Mouse (Mus musculus) gastrocnemius, adult 8-10 months (tissue): Measurements from ENCODE around the gene Ptprj. TPM values are rescaled to one million over a fixed set of nuclear protein-coding genes. Genes with fewer than 3 reads are reported as not detected.
"Not testable (repeated sequence)": the region's sequence is repeated elsewhere in the genome, so short reads cannot be mapped to it uniquely, and the experiment has no call there.

Experiments used
- DNase-seq, 2 experiments: peaks; one replicate each; pipeline ENCODE4 v3.0.0; 2022; ENCODE audit warnings: low spot score in 2 of 2
- total RNA-seq, 4 experiments: library from RNA; stranded (reverse); gene quantifications; 2 replicates each; pipeline ENCODE4 v1.2.4; 2022

Ptprj gene
- total RNA-seq, 4 experiments from 2014 or later = 1.3 to 3.1 (median 2.1) TPM

DNA sequence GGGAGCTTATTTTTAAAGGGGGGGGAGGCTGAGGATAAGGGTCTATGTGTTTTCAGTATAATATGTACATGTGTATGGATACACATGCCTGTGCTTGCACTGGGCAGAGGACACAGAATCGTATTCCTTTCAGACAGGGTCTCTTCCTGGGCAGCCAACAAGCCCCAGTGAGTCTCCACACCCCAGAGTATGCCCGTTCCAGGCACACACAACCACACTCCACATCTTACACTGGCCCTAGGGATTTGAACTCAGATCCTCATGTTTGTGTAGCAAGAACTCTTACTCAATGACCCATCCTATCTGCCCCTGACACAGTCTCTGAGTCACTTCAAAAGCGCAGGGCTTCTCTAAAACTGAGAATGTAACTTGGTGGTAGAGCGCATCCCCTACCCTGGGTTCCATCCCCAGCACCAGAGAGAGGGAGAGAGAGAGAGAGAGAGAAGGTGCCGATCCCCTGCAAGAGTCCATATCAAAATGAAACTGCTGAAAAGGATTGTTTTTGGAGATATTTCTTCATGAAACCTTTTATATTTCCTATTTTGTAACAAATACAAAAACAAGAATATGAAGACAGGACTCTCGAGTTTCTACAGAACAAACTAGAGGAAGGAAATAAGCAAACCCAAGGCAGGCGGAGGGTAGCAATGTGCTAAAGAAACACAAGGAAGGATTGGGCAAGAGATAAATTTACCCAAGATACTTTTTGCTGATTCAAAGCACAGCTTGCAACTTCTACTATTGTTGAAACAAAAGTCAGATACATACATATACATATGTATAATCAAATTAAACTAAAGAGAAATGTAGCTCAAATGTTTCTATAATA, 2.8 kb downstream of the Ptprj start:
- DNase-seq = no peak

DNA sequence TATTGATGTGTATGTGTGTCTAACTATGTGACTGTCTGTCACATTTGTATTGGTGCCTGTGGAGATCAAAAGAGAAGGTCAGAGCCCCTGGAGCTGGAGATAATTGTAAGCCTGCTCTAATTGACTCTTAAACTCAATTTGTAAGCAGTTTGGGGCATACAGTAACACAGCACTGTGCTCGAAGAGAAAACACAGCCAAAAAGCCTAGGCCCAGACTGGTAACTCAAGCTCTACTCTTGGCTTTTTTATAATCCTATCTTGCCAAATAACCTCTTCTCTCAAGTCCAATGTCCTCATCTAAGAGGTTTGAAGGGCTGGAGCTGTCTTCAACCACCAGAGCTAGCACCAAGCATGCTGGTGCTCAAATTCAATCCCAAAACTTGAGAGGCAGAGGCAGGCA, 3.5 kb downstream of the Ptprj start:
- no peak for DNase-seq

DNA sequence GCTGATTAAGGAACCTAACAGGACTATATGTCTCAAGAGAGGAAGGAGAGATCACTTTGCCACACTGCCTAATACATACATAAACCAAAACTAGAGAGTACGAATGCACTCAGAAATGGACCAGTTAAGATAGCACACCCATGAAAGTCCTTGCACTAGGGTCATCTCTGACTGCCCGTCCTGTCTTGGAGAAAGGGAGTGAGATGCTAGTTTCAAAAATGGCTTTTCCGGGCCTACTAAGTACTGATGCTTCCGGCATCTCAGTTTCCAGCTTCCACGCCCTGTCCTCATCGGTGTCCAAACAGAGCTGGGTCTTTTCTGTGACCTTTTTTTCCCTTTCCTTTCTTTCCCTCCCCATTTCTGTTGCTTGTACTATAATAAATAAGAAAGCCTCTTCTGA, 4.0 kb downstream of the Ptprj start:
- DNase-seq = no peak

DNA sequence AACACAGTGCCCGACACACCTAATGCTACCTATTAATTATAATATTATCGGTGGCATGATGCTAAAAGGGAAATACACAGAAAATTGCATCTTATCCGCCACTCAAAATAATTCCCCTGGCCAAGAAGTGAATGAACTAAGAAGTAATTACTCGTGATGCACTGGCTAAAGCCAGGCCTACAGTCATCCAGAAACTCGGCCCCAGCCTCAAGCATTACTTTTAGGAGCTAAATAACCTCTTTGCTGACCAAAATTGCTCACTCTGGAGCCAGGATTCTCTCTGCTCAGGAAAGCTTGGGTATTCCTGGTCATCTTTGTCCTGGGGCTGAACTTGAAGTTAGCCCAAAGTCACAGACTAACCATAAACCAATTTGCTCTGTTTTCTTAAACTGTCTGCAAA, 4.7 kb downstream of the Ptprj start:
- no peak for DNase-seq

DNA sequence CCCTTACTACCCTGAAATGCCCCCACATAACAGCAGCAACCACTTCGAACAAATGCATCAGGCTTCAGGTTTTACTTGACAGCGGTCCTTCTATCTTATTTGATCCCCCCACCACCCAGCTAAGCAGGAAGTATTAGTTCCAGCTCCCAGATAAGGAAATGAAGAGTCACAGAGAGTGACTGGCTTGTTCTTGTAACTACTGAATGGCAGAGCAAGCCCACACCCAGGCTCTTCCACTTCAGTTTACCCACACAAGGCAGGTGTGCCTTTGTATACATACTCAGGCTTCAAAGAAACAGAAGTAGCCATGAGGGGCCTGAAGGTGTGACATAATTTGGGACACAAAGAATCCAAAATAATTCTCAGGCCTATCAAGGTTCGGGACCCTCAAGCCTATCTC, 5.3 kb downstream of the Ptprj start:
- no peak for DNase-seq

DNA sequence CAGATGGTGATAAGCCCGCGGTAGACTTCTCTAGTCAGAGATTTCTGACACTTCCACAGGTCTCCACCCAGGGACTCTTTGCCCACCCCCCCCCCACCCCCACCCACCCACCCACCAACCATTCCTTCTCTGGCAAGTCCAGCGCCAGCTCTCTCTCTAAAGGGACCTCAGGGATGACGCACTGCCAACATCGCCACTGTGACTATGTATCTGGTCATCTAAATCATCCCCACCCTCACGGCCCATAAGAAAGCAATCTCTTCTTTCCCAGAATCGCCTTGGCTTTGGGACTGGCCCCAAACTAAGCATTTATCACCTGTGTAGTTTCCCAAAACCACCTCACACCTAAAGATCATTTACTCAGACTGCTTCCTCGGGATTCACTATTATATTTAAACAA, 5.9 kb downstream of the Ptprj start:
- DNase-seq = no peak

DNA sequence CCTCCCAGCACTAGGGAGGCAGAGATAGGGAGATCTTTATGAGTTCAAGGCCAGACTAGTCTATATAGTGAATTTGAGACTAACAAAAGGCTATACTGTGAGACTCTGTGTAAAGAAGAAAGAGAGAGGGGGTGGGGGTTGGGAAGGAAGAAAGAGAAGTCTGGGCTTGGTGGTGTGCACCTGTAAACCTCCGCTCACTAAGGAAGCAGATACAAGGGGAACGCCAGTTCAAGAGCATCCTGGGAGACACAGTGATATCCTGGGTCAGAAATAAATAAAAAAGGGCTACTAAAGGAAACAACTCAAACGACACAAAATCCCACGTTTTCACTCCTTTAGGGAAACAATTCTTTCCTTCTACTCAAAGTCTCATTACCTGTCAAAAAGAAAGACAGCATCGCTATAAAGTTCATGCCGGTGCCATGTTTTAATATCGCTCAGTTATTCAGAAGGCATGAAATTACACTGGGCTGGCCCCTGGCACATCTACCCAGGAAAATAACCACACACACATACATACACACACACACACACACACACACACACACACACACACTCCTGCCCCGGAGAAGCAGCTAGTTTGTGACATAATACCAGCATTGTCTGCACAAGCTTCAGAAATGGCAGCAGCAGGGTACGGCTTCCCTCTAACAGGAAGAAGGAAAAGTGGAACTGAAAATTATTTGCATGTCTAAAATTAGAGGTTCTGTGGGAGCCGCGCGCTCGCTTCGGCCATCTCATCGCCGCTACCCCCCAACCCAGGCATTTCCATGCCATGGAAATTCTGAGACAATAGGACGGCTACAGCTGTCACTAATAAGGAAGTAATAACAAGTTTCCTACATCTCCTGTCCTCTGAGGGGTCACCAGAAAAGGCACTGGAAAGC, 6.6 kb downstream of the Ptprj start:
- DNase-seq = no peak

DNA sequence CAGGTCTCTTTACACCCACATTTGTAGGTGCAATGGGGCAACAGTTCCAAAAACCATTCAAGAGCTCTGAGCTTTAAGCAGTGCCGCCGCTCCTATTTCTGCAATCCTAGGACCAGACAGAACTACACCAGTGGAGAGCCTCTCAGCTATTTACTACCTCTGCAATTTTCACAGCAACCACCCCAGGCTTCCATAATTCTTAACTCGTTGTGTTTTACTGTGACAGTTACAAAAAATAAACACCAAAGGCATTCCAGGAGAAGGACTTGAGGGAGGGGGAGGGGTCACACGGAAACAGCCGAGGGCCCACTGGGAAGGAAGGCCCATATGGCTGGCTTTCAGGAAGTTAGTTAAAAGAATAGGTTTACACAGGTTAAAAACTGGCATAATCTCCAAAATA, 8.3 kb downstream of the Ptprj start:
- no peak for DNase-seq

DNA sequence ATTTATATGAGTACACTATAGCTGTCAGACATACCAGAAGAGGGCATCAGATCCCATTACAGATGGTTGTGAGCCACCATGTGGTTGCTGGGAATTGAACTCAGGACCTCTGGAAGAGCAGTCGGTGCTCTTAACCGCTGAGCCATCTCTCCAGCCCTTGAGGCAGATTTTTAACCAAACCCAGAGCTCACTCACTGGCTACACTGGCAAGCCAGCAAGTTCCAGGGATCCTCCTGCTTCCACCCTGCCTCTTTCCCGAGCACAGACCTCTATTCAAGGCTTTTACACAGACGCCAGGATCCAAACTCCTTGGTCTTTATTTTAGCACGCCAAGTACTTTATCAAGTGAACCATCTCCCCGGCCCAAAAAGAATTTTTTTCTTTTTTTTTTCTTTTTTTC, 9.0 kb downstream of the Ptprj start:
- DNase-seq = not testable (repeated sequence)

DNA sequence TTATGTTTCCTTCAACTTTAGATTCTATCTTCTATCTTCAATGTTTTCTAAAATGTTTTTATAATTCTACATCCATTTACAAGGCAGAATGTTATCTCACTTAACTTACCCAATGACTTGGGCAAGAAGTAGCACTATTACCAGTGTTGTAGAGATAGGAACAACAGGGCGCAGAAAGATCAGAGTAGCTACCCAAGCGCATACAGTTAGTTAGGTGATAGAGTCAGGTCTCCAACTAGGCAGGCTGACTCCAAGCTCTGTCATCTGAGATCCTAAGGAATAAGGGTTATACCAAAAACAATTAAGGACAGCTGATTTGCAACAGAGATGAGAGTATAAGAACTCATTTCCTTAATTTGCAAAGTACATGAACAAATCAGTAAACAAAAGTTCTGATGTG, 9.6 kb downstream of the Ptprj start:
- no peak for DNase-seq

DNA sequence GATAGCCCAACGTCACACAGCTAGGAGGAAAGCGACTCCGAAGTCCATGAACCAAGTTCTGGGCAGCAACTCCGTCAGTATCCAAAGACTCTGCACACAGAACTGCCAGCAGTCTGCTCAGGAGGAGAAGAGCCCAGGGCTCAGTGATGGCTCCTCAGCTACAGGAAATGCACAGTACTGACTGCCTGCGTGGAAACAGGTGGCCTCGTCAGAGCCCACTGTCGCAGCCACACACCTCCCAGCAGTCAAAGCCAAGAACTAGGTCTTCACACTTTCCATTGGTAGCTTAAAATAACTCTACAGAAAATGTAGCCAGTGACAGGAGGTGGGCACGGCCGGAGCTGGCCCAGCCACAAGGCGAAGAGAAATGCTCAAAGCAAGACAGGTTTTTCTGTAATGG, 10.2 kb downstream of the Ptprj start:
- DNase-seq = no peak

DNA sequence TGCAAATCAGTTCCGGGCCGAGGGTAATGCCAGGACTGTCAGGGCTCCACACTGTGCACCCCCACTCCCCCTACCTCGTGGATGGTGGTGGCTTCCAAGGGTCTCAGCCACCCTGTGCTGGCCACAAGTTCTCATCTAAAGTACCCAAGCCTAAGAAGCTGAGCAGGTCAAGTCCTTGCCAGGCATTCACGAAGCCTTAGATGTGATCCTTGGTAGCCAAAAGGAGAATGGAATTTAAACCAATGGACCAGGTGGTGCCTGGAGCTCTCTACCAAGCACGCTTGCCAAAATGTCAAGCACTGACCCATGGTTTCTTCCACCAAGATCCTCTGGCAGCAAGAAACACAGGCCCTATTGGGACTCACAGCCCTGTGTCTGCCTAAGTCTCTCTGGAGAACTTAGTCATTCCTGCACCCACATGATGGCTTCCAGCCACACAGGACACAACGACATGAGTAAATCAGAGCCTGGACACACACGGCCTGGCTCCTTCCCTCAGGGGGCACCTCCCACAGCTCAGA, 11.4 kb downstream of the Ptprj start:
- no peak for DNase-seq

DNA sequence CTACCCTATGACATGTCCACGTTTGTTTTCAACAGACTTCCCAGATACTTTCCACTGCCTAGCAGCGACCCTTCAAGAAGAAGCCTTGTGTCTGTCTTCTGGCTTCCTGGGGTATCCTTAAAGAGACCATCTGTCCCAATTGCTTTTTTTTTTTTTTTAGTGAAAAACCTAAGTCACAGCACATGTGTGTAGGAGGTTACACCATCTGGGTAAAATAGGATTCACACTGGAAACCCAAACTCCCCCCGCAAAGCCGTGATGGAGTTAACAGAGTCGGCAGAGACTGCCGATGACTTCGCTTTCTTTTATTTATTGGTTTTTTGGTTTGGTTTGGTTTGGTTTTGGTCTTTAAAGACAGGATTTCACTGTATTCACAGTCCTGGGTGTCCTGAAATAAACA, 12.4 kb downstream of the Ptprj start:
- no peak for DNase-seq

DNA sequence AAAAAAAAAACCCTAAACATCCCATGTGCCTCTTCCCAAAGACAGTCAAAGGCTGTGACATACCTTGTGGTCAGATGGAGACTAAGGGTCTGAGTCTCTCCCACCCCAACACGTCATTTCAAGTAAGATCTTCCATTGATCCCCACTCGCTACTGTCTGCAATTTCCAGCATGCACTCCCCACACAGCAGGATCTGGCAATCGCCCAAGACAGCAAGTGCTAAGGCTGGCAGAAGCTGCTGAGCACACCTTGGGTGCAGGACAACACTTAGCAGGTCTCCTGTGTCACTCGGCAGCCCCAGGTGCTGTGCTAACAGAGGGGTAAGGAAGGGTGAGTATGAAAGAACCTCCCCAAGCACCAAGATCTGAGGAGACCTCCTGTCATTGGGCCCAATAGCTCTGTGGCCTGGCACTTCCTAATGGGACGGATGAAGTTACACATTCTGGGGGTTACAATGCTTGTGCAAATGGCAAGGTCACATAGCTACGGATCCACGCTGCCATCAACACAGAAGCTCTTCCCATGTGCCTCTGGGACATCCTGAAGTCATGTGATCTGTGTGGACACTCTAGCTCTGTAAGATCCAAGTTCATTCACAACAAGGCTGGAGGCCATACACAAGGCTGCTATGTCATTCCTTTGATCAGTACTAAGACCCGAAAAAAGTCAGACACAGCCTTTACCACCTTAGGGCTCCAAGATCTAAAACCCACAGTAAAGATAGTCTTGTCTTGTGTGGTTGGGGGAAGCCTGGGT, 13.5 kb downstream of the Ptprj start:
- no peak for DNase-seq

DNA sequence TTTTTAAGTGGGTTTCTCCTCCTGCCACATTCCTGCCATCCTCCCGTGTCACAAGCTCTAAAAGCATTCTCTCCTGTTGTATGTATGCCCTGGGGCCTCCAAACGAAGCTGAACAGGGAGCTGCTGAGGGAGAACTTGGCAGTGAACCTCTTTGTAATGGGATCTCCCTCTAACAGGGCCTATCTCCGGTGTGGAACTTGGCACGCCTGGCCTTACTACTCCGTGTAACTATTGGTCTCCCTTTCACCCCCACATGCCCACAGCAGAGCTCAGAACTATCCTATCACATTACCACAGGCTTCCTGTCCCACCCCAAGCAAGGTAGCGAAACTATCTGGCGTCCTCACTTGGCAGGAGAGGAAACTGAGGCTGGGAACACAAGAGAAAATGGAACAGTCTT, 14.4 kb downstream of the Ptprj start:
- DNase-seq = peak; percentile 19 to 30

DNA sequence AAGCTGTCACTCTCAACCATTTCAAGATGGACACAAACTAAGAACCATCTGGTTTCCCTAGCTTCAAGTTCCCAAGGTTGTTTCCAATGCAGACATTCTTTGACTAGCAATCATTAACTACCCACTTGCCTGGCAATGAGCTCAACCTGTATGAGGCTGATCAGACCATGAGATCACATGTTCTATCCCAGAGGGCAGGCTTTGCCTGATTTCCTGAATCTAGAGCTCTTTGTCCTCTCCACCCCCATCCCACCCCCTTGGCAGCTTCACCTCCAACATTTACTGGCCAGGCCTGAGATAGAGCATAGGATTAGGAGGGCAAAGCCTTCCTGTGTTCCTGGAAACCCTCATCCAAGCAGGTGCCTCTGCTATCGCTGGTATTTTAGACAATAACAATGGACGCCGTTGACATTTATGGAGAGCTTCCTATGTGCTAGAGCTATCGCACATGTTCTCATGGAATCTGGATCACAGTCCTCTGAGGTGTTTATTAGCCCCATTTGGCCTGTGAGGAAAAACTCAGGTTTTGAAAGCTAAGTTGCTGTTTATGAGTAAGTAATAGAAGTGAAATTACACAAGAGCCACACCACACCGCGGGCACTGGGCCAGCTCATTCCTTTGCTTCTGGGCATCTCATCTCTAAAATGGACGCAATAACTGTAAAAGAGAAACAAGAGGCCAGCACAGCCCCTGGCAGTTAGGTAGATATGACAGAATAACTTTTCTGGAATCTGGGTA, 15.1 kb downstream of the Ptprj start:
- no peak for DNase-seq

DNA sequence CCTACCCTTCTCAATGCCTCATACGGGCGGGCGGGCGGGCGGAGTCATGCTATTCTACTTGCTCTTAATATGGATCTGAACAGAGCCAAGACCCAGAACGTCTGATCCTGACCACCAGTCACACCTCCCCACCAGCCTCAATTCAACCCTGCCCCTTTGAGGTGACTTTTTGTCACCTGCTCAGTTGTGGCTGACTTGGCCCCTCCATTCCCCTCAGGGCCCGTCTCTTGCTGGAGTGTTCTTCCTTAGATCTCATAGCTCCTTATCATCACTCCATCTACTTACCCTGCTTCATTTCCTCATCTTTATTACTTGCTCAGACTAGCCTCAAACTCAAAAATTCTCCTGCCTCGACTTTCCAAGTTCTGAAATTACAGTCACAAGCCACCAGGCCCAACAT, 15.9 kb downstream of the Ptprj start:
- DNase-seq = no peak

DNA sequence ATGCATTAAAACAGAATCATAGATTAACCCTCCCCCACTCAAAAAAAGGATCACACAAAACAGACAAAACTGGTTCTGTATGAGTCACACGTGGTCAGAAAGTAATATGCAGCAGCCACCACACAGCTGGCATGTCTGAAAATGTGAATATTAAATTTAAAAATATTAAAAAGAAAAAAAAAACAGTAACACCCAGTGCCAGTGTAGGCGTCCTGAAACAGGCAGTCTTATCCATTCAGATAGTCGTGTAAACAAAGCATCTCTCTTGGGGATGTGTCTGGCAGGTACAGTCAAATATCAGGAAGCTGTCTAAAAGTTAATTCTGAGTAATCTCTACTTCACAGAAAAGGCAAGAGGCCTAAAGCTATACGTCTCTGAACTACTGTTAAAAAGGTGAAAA, 17.3 kb downstream of the Ptprj start:
- no peak for DNase-seq

DNA sequence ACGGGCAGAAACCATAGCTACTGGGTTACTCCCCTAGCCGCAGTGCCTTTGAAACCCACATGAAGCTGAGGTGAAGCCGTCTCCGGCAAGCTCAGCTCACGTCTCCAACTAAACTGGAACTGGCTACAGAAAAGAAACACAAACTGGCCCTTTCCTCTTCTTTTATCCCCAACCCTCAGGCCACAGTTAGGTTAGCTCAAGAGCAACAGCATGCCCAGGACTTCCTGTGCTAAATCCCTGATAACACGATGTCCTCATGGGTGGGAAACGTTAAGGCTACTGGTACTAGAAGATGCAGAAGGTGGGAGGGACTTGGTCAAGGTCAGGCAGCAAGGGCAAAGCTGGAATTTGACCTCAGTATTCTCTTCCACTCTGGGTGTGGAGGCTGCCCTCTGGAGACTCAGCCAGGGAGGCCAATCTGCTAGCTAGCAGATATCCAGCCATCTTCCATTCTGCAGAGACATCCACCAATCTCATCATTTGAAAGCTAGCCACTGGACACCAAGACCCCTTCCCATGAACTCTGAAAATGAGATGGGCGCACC, 18.2 kb downstream of the Ptprj start:
- no peak for DNase-seq

DNA sequence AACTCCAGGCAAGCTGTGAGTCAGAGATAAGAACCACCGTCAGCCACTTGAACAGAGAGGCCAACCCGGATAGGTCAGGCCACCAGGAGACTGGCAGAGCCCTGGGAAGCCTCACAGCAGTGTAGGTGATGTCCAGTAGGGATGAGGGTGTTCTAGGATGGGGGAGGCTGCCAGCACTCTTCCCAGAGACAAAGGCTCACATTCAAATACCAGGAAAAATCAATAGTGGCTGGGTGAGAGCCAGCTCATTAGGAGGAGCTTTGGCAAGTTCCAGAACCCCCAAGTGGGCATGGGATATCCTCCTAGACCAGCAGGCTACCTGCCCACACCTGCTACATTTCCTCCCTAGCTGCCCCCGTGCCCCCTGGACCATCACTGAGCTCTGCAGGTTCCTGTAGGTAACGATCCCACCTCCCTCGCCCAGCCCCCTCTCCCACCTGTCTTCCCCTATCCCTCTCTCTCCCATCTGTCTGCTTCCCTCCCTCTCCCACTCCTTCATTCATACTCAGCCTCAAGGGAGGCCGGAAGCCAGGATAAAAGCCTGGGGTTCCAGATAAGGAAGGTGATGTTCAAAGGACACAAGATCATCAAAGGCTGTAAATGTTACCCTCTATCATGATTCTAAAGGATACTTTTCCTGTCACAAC, 20.1 kb downstream of the Ptprj start:
- DNase-seq = no peak
